Mouse (Mus musculus): ENCODE results near the gene Lrrc51. TPM values are rescaled to one million over a fixed set of nuclear protein-coding genes. Genes with fewer than 3 reads are reported as not detected.

Gene Lrrc51
- polyA plus RNA-seq, 1 experiment from 2014 or later: 9.1 TPM

DNA sequence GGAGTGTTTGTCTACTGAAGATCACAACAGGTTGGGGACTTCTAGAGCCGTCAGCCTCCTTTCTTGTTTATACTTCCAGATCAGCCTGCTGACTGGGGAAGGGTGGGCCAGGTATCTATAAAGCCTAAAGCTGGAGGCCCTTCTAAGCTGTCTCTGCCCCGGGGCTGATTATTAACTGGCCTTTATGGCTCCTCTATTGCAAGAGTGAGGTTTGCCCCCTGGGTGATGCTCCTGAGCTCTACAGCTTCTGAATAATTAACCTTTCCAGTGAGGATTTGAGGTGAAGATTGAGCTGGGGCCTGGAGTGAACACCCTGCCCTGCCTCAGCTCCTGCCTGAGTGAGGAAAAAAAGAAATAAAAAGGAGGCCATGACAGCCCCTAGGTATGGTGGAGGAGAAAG, 63.1 kb downstream of the Lrrc51 start, which contains the start of gene Folr1:
TSS of gene Folr1 (minus strand) at position 160 of the 400 bp plus-strand sequence.
- Histone ChIP-seq H3K27ac (no peak within 1 kb of the TSS), H3K9me3 (no peaks in the 10 kb centered on the region)

DNA sequence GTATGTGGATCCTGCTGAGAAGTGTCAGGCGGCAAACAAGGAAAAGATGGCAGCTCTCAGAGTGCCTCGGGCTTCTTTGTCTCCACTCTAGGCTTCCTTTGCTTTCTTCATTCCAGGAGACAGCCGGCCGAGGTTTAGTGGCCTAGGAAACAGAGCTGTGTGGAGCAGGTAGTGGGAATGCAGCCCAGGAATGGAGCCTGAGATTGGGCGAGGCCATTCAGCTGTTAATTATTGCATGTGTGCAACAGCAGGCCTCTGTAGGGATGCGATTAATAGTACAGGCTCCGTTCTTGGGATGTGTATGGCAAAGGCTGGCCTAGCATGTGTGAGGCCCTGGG, 64.6 kb downstream of the Lrrc51 start:
- Histone ChIP-seq H3K9ac (no peak overlapping the region), H3K4me3 (no peak overlapping the region), H3K9me3 (no peaks in the 10 kb centered on the region), H3K27me3 (replicated peaks) (no peaks in the 10 kb centered on the region), H3K27ac (no peak overlapping the region), H3K4me2 (no peak overlapping the region), H3K36me3 (replicated peaks) (no peaks in the 10 kb centered on the region), H3K4me1 (peaks cover 6% of the 10 kb centered on the region; the same call in 1 of the 2 replicates)
- 23% methylated on average over 7 of the region's 7 CpGs for WGBS
- ATAC-seq (replicated peaks): no peak

More for the DNA sequence above, 63.1 kb downstream of the Lrrc51 start, which contains the start of gene Folr1:
- WGBS: 77% methylated on average over 2 of the region's 2 CpGs
- Histone ChIP-seq H3K27me3 (replicated peaks) (no peaks in the 10 kb centered on the region), H3K9ac (no peak within 1 kb of the TSS), H3K4me1 (peaks cover 6% of the 10 kb centered on the region; the same call in 1 of the 2 replicates), H3K4me2 (no peak within 1 kb of the TSS), H3K36me3 (replicated peaks) (no peaks in the 10 kb centered on the region), H3K4me3 (no peak within 1 kb of the TSS)
- no peak for ATAC-seq (replicated peaks)

DNA sequence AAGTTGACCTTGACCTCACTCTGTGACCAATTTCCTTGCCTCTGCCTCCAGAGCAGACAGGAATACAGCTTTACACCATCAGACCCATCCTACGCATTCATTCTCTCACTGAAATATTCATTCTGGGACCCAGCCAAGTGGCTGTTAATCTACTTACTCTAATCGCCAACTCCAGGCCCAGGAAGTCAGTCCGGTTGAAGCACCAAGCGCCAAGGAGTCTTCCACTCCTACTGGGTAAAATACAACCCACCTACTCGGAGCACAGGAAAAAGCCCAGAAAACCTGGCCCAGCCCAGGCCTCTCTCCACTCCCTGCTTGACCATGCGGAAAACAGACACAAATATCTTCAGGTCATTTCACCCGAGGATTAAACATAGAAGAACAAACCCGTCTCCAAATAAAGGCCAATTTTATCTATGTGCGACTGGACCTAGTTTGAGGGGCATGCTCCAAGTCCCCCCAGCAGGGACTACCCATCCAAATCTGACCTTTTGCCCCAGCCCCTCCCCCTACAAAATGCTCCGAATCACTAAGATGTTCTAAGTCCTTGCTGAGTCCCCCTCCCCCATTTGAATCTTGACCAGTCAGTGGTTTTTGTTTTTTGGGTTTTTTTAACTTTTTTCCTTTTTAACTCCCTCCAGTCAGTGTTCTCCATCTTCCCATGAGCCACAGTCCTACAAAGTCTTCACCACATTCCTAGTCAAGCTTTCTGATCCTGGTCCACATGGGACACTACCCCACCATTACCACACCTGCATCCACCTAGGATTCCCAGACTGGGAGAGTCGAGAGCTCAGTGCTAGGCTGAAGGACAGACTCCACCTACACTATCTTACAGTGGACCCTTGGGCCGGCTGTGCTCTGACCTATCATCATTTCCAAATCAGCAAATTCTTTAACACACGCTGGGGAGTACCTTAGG, 65.2 kb downstream of the Lrrc51 start:
- 35% methylated on average over 13 of the region's 13 CpGs for WGBS
- Histone ChIP-seq H3K36me3 (replicated peaks) (no peaks in the 10 kb centered on the region), H3K9ac (no peak overlapping the region), H3K4me3 (no peak overlapping the region), H3K4me2 (no peak overlapping the region), H3K4me1 (peaks cover 6% of the 10 kb centered on the region; the same call in 1 of the 2 replicates), H3K27me3 (replicated peaks) (no peaks in the 10 kb centered on the region), H3K27ac (no peak overlapping the region), H3K9me3 (no peaks in the 10 kb centered on the region)
- ATAC-seq (replicated peaks): peak; percentile 37; the same call in 1 of the 2 replicates

DNA sequence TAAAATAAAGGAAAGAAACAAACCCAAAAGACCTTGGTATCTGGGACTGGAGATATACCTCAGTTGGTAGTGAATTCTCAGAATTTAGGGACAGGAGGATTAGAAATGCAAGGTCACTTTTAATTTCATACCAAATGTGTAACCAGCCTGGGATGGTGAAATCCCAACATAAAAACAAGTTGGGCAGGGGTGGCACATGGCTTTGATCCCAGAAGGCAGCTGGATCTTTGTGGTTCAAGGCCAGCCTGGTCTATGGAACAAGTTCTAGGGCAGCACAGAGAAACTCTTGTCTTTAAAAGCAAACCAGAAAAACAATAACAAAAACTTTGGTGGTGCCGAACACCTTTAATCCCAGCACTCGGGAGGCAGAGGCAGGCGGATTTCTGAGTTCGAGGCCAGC, 66.2 kb downstream of the Lrrc51 start:
- no peak for ATAC-seq (replicated peaks)
- WGBS: 96% methylated on average over 4 of the region's 4 CpGs
- Histone ChIP-seq H3K27ac (no peak overlapping the region), H3K9me3 (no peaks in the 10 kb centered on the region), H3K4me2 (no peak overlapping the region), H3K9ac (no peak overlapping the region), H3K4me3 (no peak overlapping the region), H3K36me3 (replicated peaks) (no peaks in the 10 kb centered on the region), H3K27me3 (replicated peaks) (no peaks in the 10 kb centered on the region), H3K4me1 (peaks cover 6% of the 10 kb centered on the region; the same call in 1 of the 2 replicates)

DNA sequence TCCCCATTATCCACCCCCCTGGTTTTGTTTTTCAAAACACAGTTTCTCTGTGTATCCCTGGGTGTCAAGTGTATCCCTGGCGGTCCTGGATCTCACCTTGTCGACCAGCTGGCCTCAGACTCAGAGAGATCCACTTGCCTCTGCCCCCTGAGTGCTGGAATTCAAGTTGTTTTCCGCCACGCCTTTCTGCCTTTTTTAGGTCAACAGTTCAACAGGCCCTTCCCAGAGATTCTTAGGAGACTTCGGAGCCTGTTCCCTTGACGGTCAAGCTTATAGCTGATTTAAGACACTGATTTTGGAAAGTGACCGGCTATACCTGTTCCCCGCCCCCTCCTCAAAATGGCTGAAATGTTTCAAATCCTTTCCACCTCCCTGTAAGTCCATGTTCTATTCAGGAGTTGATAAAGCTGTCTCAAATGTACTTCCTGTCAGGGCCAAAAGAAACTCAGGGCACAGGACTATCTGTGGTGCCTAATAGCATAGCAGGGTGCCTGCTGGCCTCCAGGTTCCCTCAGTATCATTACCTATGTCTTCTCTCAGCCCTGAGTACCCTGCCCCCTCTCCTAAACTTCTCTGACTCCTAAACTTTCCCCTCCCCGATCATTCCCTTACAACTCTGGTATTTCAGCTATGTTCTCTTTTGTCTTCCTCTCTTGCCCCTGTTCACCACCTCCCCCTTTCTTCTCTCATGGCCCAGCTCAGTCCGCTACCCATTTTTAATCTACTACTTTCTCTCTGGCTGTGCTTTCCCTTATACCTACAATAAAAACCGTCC, 67.0 kb downstream of the Lrrc51 start:
- no peaks in the 10 kb centered on the region for H3K36me3 ChIP-seq (replicated peaks)

DNA sequence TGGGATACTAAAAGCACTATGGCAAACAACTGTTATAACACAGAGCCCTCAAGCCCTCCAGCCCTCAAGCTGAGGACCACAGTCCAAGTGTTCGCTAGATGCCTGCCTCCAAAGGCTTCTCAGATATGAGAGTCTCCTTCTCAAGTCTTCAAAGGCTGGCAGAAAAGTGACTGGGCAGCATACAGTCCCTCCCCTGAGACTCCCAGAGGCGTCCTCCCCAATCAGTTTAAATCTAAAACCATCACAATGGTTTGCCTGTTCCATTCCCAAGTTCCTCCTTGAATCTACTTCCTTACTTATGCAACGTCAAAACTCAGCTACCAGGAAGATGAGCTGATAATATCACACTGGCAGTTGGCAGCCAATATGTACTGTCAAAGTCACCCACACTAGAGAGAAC, 70.3 kb downstream of the Lrrc51 start, which contains the start of gene Anapc15:
TSS of gene Anapc15 (plus strand) at position 301 of the 400 bp plus-strand sequence.
- Histone ChIP-seq H3K36me3 (replicated peaks) (no peaks in the 10 kb centered on the region), H3K27ac (no peak within 1 kb of the TSS), H3K4me1 (peaks cover 4% of the 10 kb centered on the region; the same call in 1 of the 2 replicates), H3K9ac (no peak within 1 kb of the TSS), H3K4me3 (no peak within 1 kb of the TSS), H3K4me2 (no peak within 1 kb of the TSS), H3K27me3 (replicated peaks) (no peaks in the 10 kb centered on the region), H3K9me3 (no peaks in the 10 kb centered on the region)
- no peak for ATAC-seq (replicated peaks)
- WGBS: 76% methylated on average over 3 of the region's 3 CpGs

More for the DNA sequence above, 67.0 kb downstream of the Lrrc51 start:
- Histone ChIP-seq H3K9ac (no peak overlapping the region), H3K27ac (no peak overlapping the region), H3K4me3 (no peak overlapping the region), H3K27me3 (replicated peaks) (no peaks in the 10 kb centered on the region), H3K4me2 (no peak overlapping the region), H3K4me1 (peaks cover 6% of the 10 kb centered on the region; the same call in 1 of the 2 replicates), H3K9me3 (no peaks in the 10 kb centered on the region)
- no peak for ATAC-seq (replicated peaks)
- WGBS: 79% methylated on average over 11 of the region's 11 CpGs

Small RNAs within 50 kb of the gene (microRNA-seq; reads per million reads assigned to microRNA genes)
- gene Gm22655: not detected

Other genes with a start within 250 kb of the Lrrc51 start
- 0.10 and 0.55 TPM in 2 replicates for gene Phox2a, start 115.6 kb downstream of the Lrrc51 start, polyA plus RNA-seq (2015; fragmentation: Nextera tagmentation; extraction: Ambion mirVana)
- 11.5 and 14.9 TPM in 2 replicates for gene Inppl1, start 95.7 kb downstream of the Lrrc51 start, polyA plus RNA-seq (2015; fragmentation: Nextera tagmentation; extraction: Ambion mirVana)
- gene Folr2, start 76.7 kb downstream of the Lrrc51 start, polyA plus RNA-seq (2015; fragmentation: Nextera tagmentation; extraction: Ambion mirVana): 2.3 and 2.8 TPM in 2 replicates
- gene Anapc15, start 70.2 kb downstream of the Lrrc51 start, polyA plus RNA-seq (2015; fragmentation: Nextera tagmentation; extraction: Ambion mirVana): 76.9 and 78.1 TPM in 2 replicates
- 17.4 and 18.8 TPM in 2 replicates for gene Folr1, start 63.1 kb downstream of the Lrrc51 start, polyA plus RNA-seq (2015; fragmentation: Nextera tagmentation; extraction: Ambion mirVana)
- gene Lamtor1, start 28.0 kb downstream of the Lrrc51 start, polyA plus RNA-seq (2015; fragmentation: Nextera tagmentation; extraction: Ambion mirVana): 154 and 164 TPM in 2 replicates
- gene Tomt, start 27.5 kb downstream of the Lrrc51 start, polyA plus RNA-seq (2015; fragmentation: Nextera tagmentation; extraction: Ambion mirVana): 0.29 and 0.54 TPM in 2 replicates
- gene Numa1, start 216 bp upstream of the Lrrc51 start, polyA plus RNA-seq (2015; fragmentation: Nextera tagmentation; extraction: Ambion mirVana): 50.9 and 53.1 TPM in 2 replicates
- gene Il18bp, start 84.8 kb upstream of the Lrrc51 start, polyA plus RNA-seq (2015; fragmentation: Nextera tagmentation; extraction: Ambion mirVana): 4.6 and 6.3 TPM in 2 replicates
- 33.7 and 34.2 TPM in 2 replicates for gene Rnf121, start 131.6 kb upstream of the Lrrc51 start, polyA plus RNA-seq (2015; fragmentation: Nextera tagmentation; extraction: Ambion mirVana)
- gene Xndc1, start 131.6 kb upstream of the Lrrc51 start, polyA plus RNA-seq (2015; fragmentation: Nextera tagmentation; extraction: Ambion mirVana): 29.6 and 29.8 TPM in 2 replicates
- gene Xntrpc, start 131.8 kb upstream of the Lrrc51 start, polyA plus RNA-seq (2015; fragmentation: Nextera tagmentation; extraction: Ambion mirVana): 1.00 and 1.3 TPM in 2 replicates
- gene Trpc2, start 149.2 kb upstream of the Lrrc51 start, polyA plus RNA-seq (2015; fragmentation: Nextera tagmentation; extraction: Ambion mirVana): not detected in 2 replicates
- gene Art1, start 167.8 kb upstream of the Lrrc51 start, polyA plus RNA-seq (2015; fragmentation: Nextera tagmentation; extraction: Ambion mirVana): 0.36 and 0.37 TPM in 2 replicates
- 0.34 and 0.65 TPM in 2 replicates for gene Art5, start 175.6 kb upstream of the Lrrc51 start, polyA plus RNA-seq (2015; fragmentation: Nextera tagmentation; extraction: Ambion mirVana)
- gene Chrna10, start 182.9 kb upstream of the Lrrc51 start, polyA plus RNA-seq (2015; fragmentation: Nextera tagmentation; extraction: Ambion mirVana): not detected in 2 replicates